Mouse (Mus musculus) forebrain, embryonic 12.5 days (tissue): ENCODE measurements around the gene Blm. TPM values are rescaled to one million over a fixed set of nuclear protein-coding genes. Genes with fewer than 3 reads are reported as not detected.

Experiments
- ATAC-seq: fragments of 200-750 bp; cut with Nextera tagmentation; 2 replicates; pipeline ENCODE4 v1.8.0; 2017; ENCODE audit warnings: moderate TSS enrichment; ENCODE audit not compliant: low FRiP score
- H3K27ac ChIP-seq: fragments of 300-500 bp; sonication (generic); 2 replicates; pipeline ENCODE4 v1.5.1; 2016; ENCODE audit warnings: mild to moderate bottlenecking
- H3K27me3 ChIP-seq: fragments of 300-500 bp; sonication (generic); 2 replicates; pipeline ENCODE4 v1.6.1; 2016; ENCODE audit warnings: mild to moderate bottlenecking
- H3K36me3 ChIP-seq: fragments of 300-500 bp; sonication (generic); replicated peaks from 2 replicates; pipeline ENCODE4 v1.6.1; 2016; ENCODE audit warnings: mild to moderate bottlenecking
- H3K4me1 ChIP-seq: fragments of 300-500 bp; sonication (generic); 2 replicates; pipeline ENCODE4 v1.6.1; 2016
- H3K4me2 ChIP-seq: fragments of 300-500 bp; sonication (generic); 2 replicates; pipeline ENCODE4 v1.6.1; 2016; ENCODE audit warnings: mild to moderate bottlenecking, moderate library complexity
- H3K4me3 ChIP-seq: fragments of 300-500 bp; sonication (generic); replicated peaks from 2 replicates; pipeline ENCODE4 v1.5.1; 2016; ENCODE audit warnings: mild to moderate bottlenecking
- H3K9ac ChIP-seq: fragments of 300-500 bp; sonication (generic); 2 replicates; pipeline ENCODE4 v1.6.1; 2016; ENCODE audit warnings: mild to moderate bottlenecking
- H3K9me3 ChIP-seq: fragments of 300-500 bp; sonication (generic); 2 replicates; pipeline ENCODE4 v1.6.1; 2016
- WGBS: fragments of 180-500 bp; shearing (Covaris S2); methylation state at CpG from one replicate; pipeline ENCODE4 v1.1.7; 2016; 5-methylcytosine and 5-hydroxymethylcytosine counted together
- polyA plus RNA-seq: library from polyadenylated mRNA; unstranded; fragments of >200 nt; fragmentation: Nextera tagmentation; extraction: Ambion mirVana; gene quantifications from 2 replicates; pipeline ENCODE4 v1.2.1, GENCODE M21; 2016

Gene Blm
- polyA plus RNA-seq, 1 experiment from 2014 or later, result 43.7 TPM

DNA sequence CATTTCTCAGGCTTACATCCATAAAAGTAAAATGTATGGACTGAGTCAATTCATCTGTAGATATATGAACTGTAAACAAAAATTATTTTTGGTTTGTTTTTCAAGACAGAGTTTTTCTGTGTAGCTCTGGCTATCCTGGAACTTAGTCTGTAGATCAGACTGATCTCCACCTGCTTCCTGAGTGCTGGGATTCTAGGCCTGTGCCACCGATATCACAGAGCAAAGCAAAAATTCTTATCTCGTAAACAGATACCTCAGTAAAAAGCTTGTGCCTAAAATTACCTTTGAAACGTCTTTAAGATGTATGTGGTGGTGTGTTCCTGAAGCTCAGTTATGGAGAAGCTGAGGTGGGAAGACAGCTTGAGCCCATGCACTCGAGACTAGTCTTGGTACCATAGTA is 47.7 kb downstream of the Blm start:
- WGBS, result 90% methylated on average over 4 of the region's 4 CpGs
- Histone ChIP-seq H3K9ac (no peak overlapping the region), H3K4me3 (no peak overlapping the region), H3K9me3 (no peaks in the 10 kb centered on the region), H3K36me3 (peaks cover 28% of the 10 kb centered on the region), H3K4me1 (no peaks in the 10 kb centered on the region), H3K27ac (no peak overlapping the region), H3K27me3 (no peaks in the 10 kb centered on the region), H3K4me2 (no peak overlapping the region)
- no peak for ATAC-seq

- no peaks in the 10 kb centered on the region for H3K4me1 ChIP-seq
- no peaks in the 10 kb centered on the region for H3K9me3 ChIP-seq
- no peaks in the 10 kb centered on the region for H3K27me3 ChIP-seq
- no peak overlapping the region for H3K27ac ChIP-seq
- 82% methylated on average over 7 of the region's 7 CpGs for WGBS
- no peak overlapping the region for H3K9ac ChIP-seq
- H3K36me3 ChIP-seq, result peaks cover 43% of the 10 kb centered on the region
- H3K4me2 ChIP-seq, result no peak overlapping the region
- H3K4me3 ChIP-seq, result no peak overlapping the region
- no peak for ATAC-seq
Observed at GRCm38 (mm10) chr7:80480097-80480496, 54.8 kb downstream of the Blm start.

DNA sequence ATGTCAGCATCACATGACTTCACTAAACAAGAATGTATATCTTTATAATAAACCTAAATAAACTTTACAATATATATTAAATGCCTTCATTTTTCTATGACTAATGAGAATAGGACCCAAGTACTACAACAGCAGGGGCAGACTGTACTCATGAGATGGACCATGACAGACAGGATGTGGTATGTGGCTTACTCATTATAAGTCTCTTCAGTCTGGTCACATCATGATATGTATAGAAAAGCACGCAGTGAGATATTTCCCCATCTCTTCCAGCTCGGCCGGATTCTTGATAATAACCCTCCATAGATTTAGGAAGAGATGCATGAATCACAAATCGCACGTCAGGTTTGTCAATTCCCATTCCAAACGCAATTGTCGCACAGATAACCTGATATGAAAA is 61.1 kb downstream of the Blm start:
- Histone ChIP-seq H3K9ac (no peak overlapping the region), H3K9me3 (no peaks in the 10 kb centered on the region), H3K27ac (no peak overlapping the region), H3K36me3 (peaks cover 50% of the 10 kb centered on the region), H3K4me3 (no peak overlapping the region), H3K4me1 (no peaks in the 10 kb centered on the region), H3K27me3 (no peaks in the 10 kb centered on the region), H3K4me2 (no peak overlapping the region)
- WGBS, result 95% methylated on average over 7 of the region's 7 CpGs
- no peak for ATAC-seq

DNA sequence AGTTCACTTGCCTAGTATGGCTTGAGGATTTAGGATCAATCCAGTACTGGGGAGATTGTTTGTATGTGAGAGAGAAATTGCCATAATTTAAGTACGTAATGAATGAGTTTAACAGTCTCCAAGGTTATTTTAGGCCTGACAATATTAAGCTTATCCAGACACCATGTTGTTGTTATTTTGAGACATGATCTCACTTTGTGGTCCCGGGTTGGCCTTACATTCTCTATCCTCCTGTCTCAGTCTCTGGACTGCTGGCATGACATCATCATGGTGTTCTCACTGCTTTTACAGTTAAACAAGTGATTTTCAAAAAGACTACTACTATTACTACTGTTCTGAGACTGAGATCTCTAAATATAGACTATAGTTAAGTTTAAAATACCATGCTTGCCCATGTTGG is 66.1 kb downstream of the Blm start:
- Histone ChIP-seq H3K27me3 (no peaks in the 10 kb centered on the region), H3K4me2 (no peak overlapping the region), H3K4me3 (no peak overlapping the region), H3K4me1 (no peaks in the 10 kb centered on the region), H3K36me3 (peaks cover 56% of the 10 kb centered on the region), H3K9ac (no peak overlapping the region), H3K9me3 (no peaks in the 10 kb centered on the region), H3K27ac (no peak overlapping the region)
- 98% methylated on average over 2 of the region's 2 CpGs for WGBS
- no peak for ATAC-seq

- peaks cover 53% of the 10 kb centered on the region for H3K36me3 ChIP-seq
- ATAC-seq, result no peak
- 99% methylated on average over 2 of the region's 2 CpGs for WGBS
Observed at GRCm38 (mm10) chr7:80467334-80467733, 67.6 kb downstream of the Blm start.

GRCm38 (mm10) chr7:80464831-80465230 is 70.1 kb downstream of the Blm start:
- 85% methylated on average over 5 of the region's 5 CpGs for WGBS
- Histone ChIP-seq H3K4me1 (no peaks in the 10 kb centered on the region), H3K9ac (no peak overlapping the region), H3K4me2 (no peak overlapping the region), H3K9me3 (no peaks in the 10 kb centered on the region), H3K36me3 (peaks cover 53% of the 10 kb centered on the region), H3K27ac (no peak overlapping the region), H3K27me3 (no peaks in the 10 kb centered on the region), H3K4me3 (no peak overlapping the region)
- no peak for ATAC-seq

More at GRCm38 (mm10) chr7:80467334-80467733, 67.6 kb downstream of the Blm start:
- no peaks in the 10 kb centered on the region for H3K4me1 ChIP-seq
- no peak overlapping the region for H3K4me3 ChIP-seq
- no peak overlapping the region for H3K4me2 ChIP-seq
- H3K9ac ChIP-seq, result no peak overlapping the region
- H3K27me3 ChIP-seq, result no peaks in the 10 kb centered on the region
- H3K9me3 ChIP-seq, result no peaks in the 10 kb centered on the region
- H3K27ac ChIP-seq, result no peak overlapping the region

DNA sequence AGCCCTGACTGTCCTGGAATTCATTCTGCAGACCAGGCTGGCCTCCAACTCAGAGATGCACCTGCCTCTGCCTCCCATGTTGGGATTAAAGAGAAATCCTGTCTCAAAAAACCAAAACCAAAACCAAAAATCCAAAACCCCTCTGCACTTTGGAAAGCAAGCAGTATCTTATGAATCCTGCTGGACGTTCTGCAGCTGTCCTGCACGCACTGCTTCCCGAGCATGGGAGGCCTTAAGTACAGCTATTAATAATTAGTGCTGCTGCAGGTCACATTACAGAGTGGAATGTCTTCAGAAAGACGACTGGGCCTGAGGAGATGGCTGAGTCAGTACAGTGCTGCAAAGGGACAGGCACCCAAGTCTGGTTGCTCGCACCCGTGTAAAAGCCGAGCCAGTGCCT is 73.0 kb downstream of the Blm start:
- Histone ChIP-seq H3K4me2 (no peak overlapping the region), H3K4me3 (no peak overlapping the region), H3K27me3 (no peaks in the 10 kb centered on the region), H3K27ac (no peak overlapping the region), H3K9me3 (no peaks in the 10 kb centered on the region), H3K4me1 (no peaks in the 10 kb centered on the region), H3K9ac (no peak overlapping the region), H3K36me3 (peaks cover 54% of the 10 kb centered on the region)
- WGBS, result 95% methylated on average over 7 of the region's 7 CpGs
- ATAC-seq, result no peak

DNA sequence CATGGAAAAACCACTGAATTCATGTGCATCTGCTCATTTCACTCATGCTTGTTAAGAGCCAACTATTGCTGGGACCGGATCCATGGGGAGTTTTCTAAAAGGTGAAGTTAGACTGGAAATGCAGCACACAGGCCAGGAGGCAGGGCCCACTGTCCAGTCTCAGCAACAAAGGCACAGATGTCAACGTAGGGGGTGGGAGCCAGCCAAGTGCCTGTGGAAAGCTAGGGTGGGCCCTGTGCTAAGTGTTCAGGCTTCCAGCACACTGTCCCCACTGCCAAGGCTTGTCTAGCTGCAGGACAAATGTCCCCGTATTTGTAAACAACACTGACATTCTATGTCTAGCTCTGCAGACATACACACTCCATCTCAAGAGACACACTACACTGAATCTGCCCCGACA is 74.0 kb downstream of the Blm start:
- Histone ChIP-seq H3K27ac (no peak overlapping the region), H3K4me1 (no peaks in the 10 kb centered on the region), H3K9me3 (no peaks in the 10 kb centered on the region), H3K36me3 (peaks cover 59% of the 10 kb centered on the region), H3K27me3 (no peaks in the 10 kb centered on the region), H3K4me3 (no peak overlapping the region), H3K9ac (no peak overlapping the region), H3K4me2 (no peak overlapping the region)
- 94% methylated on average over 4 of the region's 4 CpGs for WGBS
- ATAC-seq, result no peak

- Histone ChIP-seq H3K36me3 (peaks cover 58% of the 10 kb centered on the region), H3K27ac (no peak overlapping the region), H3K4me3 (no peak overlapping the region), H3K4me2 (no peak overlapping the region), H3K9me3 (no peaks in the 10 kb centered on the region), H3K9ac (no peak overlapping the region), H3K27me3 (no peaks in the 10 kb centered on the region), H3K4me1 (no peaks in the 10 kb centered on the region)
- 95% methylated on average over 5 of the region's 5 CpGs for WGBS
- no peak for ATAC-seq
Observed at GRCm38 (mm10) chr7:80460199-80460598, 74.7 kb downstream of the Blm start.

GRCm38 (mm10) chr7:80457831-80458343 is 77.0 kb downstream of the Blm start:
- no peaks in the 10 kb centered on the region for H3K27me3 ChIP-seq
- WGBS, result 93% methylated on average over 3 of the region's 3 CpGs
- H3K4me1 ChIP-seq, result no peaks in the 10 kb centered on the region
- H3K4me2 ChIP-seq, result no peak overlapping the region
- no peak overlapping the region for H3K4me3 ChIP-seq
- H3K36me3 ChIP-seq, result peaks cover 70% of the 10 kb centered on the region
- no peak overlapping the region for H3K27ac ChIP-seq
- no peak for ATAC-seq
- H3K9ac ChIP-seq, result no peak overlapping the region
- no peaks in the 10 kb centered on the region for H3K9me3 ChIP-seq

GRCm38 (mm10) chr7:80457241-80457640 is 77.7 kb downstream of the Blm start:
- H3K27ac ChIP-seq, result no peak overlapping the region
- no peak overlapping the region for H3K9ac ChIP-seq
- WGBS, result 90% methylated on average over 6 of the region's 6 CpGs
- no peak overlapping the region for H3K4me3 ChIP-seq
- peaks cover 71% of the 10 kb centered on the region for H3K36me3 ChIP-seq
- H3K4me2 ChIP-seq, result no peak overlapping the region
- no peaks in the 10 kb centered on the region for H3K27me3 ChIP-seq
- no peaks in the 10 kb centered on the region for H3K4me1 ChIP-seq
- H3K9me3 ChIP-seq, result no peaks in the 10 kb centered on the region
- no peak for ATAC-seq

GRCm38 (mm10) chr7:80456327-80456726 is 78.6 kb downstream of the Blm start:
- H3K9ac ChIP-seq, result no peak overlapping the region
- H3K4me3 ChIP-seq, result no peak overlapping the region
- H3K27ac ChIP-seq, result no peak overlapping the region
- H3K36me3 ChIP-seq, result peaks cover 71% of the 10 kb centered on the region
- no peaks in the 10 kb centered on the region for H3K9me3 ChIP-seq
- no peaks in the 10 kb centered on the region for H3K4me1 ChIP-seq
- no peak for ATAC-seq
- H3K27me3 ChIP-seq, result no peaks in the 10 kb centered on the region
- no peak overlapping the region for H3K4me2 ChIP-seq
- 88% methylated on average over 6 of the region's 6 CpGs for whole genome bisulfite sequencing

- ATAC-seq, result no peak
- 93% methylated on average over 4 of the region's 4 CpGs for WGBS
- no peaks in the 10 kb centered on the region for H3K4me1 ChIP-seq
Observed at GRCm38 (mm10) chr7:80455505-80456160, 79.3 kb downstream of the Blm start.

More at GRCm38 (mm10) chr7:80455505-80456160, 79.3 kb downstream of the Blm start:
- H3K27ac ChIP-seq, result no peak overlapping the region
- H3K9ac ChIP-seq, result no peak overlapping the region
- H3K9me3 ChIP-seq, result no peaks in the 10 kb centered on the region
- no peak overlapping the region for H3K4me3 ChIP-seq
- H3K36me3 ChIP-seq, result peaks cover 69% of the 10 kb centered on the region
- H3K4me2 ChIP-seq, result no peak overlapping the region
- no peaks in the 10 kb centered on the region for H3K27me3 ChIP-seq
